Mouse (Mus musculus): ENCODE measurements around the gene Clic4. TPM values are rescaled to one million over a fixed set of nuclear protein-coding genes. Genes with fewer than 3 reads are reported as not detected.
A peak's percentile ranks its signal among the peaks of the same experiment; 100 is the strongest.

The Clic4 gene
- polyA plus RNA-seq, 1 experiment = 61.3 TPM

DNA sequence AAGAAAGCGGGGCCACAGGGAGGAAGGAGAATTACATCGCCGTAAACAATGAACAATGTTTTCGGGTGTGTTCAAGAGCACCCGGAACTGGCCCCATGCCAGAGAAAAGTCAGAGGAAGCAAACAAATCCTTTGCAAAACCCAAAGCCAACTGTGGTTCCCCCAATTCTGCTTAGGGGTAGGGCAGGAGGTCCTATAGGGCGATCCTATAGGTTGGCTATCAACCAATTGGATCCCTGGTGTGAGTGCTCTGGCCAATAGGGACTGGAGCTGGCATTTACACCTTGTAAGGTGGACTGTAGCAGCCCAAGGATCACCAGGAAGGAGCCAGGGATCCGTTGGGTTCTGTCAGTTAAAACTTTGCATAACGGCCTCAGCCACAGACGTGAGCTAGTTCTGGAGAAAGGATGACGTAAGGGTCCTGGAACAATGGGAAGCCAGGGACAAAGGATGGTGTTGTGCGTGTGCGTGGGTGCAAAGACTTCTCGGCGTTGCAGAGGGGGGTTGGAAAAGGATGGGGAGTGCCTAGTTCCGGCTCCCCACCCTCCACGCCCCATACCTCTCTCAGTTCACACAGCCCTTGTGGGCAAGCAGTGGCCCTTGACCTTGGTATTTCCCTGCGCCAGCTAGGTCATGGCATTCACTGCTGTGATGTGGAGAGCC is 34.5 kb upstream of the Clic4 start:
- DNase-seq (ENCODE audit: low read depth) = peak; percentile 52
- TF ChIP-seq POLR2A (IDR thresholded peaks at IDR 0.05; ENCODE audit: borderline replicate concordance, extremely low read depth, insufficient read depth, insufficient read length, poor library complexity, severe bottlenecking) (no peak), CTCF (IDR thresholded peaks at IDR 0.05; ENCODE audit: borderline replicate concordance, extremely low read depth, insufficient read depth, insufficient read length) (no peak)

DNA sequence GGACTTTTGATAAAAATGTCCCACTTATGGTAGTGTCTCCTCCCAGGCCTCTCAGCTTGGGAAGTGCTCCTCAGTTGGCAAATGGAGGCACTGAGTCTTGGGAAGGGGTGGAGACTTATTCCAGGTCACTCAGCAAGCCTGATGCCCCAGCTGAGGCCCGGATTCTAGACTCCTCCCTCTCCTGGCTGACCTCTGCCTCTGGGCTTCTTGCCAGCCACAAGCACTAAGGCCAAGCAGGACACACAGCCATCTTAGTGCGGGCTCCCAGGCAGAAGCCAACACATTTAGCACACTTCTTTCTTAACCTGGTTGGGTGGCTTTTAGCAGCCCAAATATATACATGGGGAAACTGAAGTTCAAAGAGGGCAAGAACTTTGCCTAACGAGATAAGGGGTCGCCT is 33.9 kb upstream of the Clic4 start:
- DNase-seq (ENCODE audit: low read depth) = no peak
- TF ChIP-seq POLR2A (IDR thresholded peaks at IDR 0.05; ENCODE audit: borderline replicate concordance, extremely low read depth, insufficient read depth, insufficient read length, poor library complexity, severe bottlenecking) (no peak), CTCF (IDR thresholded peaks at IDR 0.05; ENCODE audit: borderline replicate concordance, extremely low read depth, insufficient read depth, insufficient read length) (no peak)

DNA sequence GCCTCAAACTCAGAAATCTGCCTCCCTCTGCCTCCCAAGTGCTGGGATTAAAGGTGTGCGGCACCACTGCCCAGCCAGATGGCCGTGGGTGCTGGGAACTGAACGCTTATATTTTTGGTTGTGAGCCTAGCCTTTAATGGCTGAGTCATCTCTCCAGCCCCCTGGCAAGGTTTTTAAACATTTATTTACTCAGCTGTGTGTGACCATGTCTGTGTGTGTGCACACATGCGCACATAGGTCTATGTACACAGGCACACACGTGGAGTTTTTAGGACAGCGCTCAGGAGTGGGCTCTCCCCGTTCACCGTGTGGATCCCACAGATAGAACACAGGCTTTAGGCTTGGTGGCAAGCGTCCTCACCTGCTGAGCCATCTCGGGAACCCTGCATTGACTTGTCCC is 29.6 kb upstream of the Clic4 start:
- no peak for TF ChIP-seq POLR2A (IDR thresholded peaks at IDR 0.05; ENCODE audit: borderline replicate concordance, extremely low read depth, insufficient read depth, insufficient read length, poor library complexity, severe bottlenecking)
- TF ChIP-seq CTCF (IDR thresholded peaks at IDR 0.05; ENCODE audit: borderline replicate concordance, extremely low read depth, insufficient read depth, insufficient read length) = no peak
- DNase-seq (ENCODE audit: low read depth) = no peak

DNA sequence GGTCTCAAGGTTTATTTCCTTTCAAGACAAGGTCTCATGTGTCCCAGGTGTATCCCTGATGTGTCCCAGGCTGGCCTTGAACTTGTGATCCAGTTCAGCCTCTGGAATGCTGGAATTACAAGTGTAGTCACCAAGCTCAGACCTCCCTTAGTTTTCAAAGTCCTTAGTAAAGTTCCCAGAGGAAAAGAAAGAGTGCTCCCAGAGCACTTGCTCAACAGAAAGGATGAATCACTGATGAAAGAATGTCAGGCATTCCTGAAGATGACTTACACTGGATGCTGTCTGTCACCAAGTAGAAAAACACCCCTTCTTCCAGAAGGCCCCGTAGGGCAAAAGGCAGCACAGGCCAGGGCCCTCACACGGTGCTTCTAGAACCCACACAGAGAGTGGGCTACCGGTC is 28.6 kb upstream of the Clic4 start:
- DNase-seq (ENCODE audit: low read depth) = no peak
- TF ChIP-seq POLR2A (IDR thresholded peaks at IDR 0.05; ENCODE audit: borderline replicate concordance, extremely low read depth, insufficient read depth, insufficient read length, poor library complexity, severe bottlenecking) = no peak
- TF ChIP-seq CTCF (IDR thresholded peaks at IDR 0.05; ENCODE audit: borderline replicate concordance, extremely low read depth, insufficient read depth, insufficient read length) = no peak

DNA sequence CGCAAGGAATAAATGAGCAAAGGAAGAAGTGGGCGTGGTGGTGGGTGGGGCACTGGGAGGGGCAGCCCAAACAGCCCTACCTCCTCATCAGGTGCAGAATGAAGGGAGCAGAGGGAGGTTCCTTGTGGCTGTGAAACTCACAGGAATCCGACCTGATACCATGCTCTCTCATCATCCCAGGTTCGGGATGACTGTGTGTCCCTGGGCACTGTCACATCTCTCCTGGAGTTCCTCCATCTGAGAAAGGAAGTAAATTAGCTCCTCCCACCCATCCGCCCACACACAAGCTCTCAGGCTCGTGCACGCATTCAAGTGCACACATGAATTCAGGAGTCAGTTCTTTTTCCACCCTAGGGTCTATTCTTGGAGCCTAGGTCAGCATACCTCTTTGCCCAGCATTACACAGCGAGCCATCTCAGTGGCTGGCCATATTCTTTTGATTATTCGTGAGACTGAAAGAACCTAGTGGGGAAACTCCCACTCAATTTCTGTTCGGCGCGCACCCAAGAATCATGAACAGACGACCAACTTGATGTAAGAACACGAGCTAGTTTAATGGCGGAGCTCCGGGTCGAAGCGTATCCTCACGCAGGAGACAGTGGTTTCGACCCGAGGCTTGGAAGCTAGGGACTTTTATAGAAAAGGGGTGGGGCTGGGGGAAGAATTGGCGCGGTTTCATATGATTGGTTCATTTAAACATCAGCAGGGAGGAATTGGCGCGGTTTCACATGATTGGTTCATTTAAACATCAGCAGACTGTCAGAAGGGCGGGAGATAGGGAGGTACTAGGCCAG is 27.8 kb upstream of the Clic4 start:
- TF ChIP-seq POLR2A (IDR thresholded peaks at IDR 0.05; ENCODE audit: borderline replicate concordance, extremely low read depth, insufficient read depth, insufficient read length, poor library complexity, severe bottlenecking) (no peak), CTCF (IDR thresholded peaks at IDR 0.05; ENCODE audit: borderline replicate concordance, extremely low read depth, insufficient read depth, insufficient read length) (no peak)
- DNase-seq (ENCODE audit: low read depth) = no peak

DNA sequence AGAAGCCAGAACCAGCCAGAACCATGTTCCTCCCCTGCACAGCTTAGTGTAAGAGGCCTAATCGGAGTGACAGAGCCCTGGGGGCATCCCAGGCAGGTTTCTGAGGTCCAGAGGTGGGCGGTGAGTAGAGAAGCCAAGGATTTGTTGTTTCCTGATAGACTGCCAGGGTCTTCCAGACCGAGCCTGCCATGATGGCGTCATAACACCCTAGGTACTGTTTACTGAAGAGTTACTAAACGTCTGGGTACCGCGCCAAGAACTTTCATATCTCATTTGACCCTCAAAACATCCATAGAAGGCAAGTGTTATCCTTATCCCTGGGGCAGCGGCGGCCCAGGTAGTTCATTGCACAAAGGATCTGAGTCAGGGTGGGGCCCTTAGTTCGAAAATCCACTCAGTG is 26.1 kb upstream of the Clic4 start:
- no peak for DNase-seq (ENCODE audit: low read depth)
- TF ChIP-seq CTCF (IDR thresholded peaks at IDR 0.05; ENCODE audit: borderline replicate concordance, extremely low read depth, insufficient read depth, insufficient read length) (no peak), POLR2A (IDR thresholded peaks at IDR 0.05; ENCODE audit: borderline replicate concordance, extremely low read depth, insufficient read depth, insufficient read length, poor library complexity, severe bottlenecking) (no peak)

DNA sequence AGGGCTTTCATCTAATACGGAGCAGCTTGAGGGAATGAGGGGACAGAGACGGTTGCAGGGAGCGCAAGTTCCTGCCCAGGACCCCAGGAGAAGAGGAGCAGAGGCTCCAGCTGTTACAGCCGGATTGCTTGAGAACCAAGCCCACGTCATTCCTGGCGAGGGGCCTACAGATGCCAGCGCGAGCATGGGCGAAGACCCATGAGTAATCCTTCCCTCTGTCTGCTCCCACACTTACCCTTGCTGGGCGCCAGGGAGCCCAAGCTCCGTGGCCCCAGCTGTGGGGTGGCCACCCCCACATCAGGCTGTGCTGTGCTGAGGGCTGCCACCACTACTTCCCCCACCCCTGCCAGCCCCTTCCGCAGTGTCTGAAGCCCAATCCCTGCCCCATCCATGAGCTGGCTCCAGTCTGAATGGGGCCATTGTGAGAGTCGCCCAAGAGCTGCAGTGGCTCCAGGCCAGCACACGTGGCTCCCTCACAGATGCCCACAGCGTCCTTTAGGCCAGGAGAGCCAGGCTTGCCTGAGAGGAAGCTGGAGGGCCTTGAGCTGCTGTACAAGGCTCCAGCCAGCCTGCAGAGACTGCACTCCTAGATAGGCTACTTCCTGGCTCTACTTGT is 25.4 kb upstream of the Clic4 start:
- DNase-seq (ENCODE audit: low read depth) = peak; percentile 93
- no peak for TF ChIP-seq CTCF (IDR thresholded peaks at IDR 0.05; ENCODE audit: borderline replicate concordance, extremely low read depth, insufficient read depth, insufficient read length)
- TF ChIP-seq POLR2A (IDR thresholded peaks at IDR 0.05; ENCODE audit: borderline replicate concordance, extremely low read depth, insufficient read depth, insufficient read length, poor library complexity, severe bottlenecking) = no peak

DNA sequence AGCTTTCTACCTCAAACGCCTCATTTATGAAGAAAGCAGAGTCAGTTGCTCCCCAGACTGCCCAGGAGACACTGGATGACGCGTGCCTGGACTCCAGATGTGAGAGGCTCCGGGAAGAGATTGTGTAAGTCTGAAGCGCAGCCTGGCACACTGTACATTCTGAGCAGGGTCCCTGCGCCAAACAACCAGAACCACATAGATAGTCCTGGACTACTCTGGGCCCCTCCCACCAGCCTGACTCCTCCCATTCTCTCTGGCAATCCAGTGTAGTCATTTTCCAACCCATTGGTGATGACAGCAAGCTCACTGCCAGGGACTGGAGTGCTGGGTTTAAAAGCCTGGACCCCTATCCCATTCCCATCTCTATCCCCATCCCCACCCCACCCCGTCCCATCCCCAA is 24.5 kb upstream of the Clic4 start:
- TF ChIP-seq CTCF (IDR thresholded peaks at IDR 0.05; ENCODE audit: borderline replicate concordance, extremely low read depth, insufficient read depth, insufficient read length) = no peak
- TF ChIP-seq POLR2A (IDR thresholded peaks at IDR 0.05; ENCODE audit: borderline replicate concordance, extremely low read depth, insufficient read depth, insufficient read length, poor library complexity, severe bottlenecking) = no peak
- DNase-seq (ENCODE audit: low read depth) = no peak

DNA sequence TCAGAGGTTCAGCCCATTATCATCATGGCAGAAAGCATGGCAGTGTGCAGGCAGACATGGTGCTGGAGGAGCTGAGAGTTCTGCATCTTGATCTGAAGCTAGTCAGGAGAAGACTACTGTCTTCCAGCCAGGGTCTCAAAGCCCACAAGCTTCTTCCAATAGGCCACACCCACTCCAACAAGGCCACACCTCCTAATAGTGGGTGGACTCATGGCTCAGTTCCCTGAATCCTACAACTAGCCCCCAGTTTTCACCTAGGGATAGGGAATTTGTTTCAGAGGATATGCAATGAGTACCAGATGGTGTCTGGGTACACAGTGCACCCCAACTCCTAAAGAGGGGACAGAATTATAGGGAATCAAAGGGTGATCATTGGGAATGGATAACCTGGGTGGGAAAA is 24.0 kb upstream of the Clic4 start:
- TF ChIP-seq POLR2A (IDR thresholded peaks at IDR 0.05; ENCODE audit: borderline replicate concordance, extremely low read depth, insufficient read depth, insufficient read length, poor library complexity, severe bottlenecking) (no peak), CTCF (IDR thresholded peaks at IDR 0.05; ENCODE audit: borderline replicate concordance, extremely low read depth, insufficient read depth, insufficient read length) (no peak)
- no peak for DNase-seq (ENCODE audit: low read depth)

DNA sequence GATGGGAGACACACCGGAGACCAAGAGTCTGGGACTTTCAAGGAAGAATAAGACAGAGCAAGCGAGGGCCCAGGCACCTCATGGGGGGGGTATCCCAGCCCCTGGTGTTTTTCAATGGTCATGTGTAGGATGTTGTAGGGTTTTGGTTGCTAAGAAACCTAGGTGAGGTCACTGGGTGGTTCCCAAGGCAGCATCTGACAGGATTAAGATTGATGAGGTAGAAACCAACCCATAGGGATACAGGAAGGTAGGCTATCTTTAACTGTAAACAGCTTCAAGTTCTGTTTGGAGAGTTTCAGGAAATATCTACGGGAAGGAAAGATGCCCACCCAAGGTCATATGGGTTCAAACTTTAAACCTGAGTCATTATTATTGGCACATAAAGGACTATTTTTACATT is 21.2 kb upstream of the Clic4 start:
- no peak for DNase-seq (ENCODE audit: low read depth)
- TF ChIP-seq POLR2A (IDR thresholded peaks at IDR 0.05; ENCODE audit: borderline replicate concordance, extremely low read depth, insufficient read depth, insufficient read length, poor library complexity, severe bottlenecking) = no peak
- no peak for TF ChIP-seq CTCF (IDR thresholded peaks at IDR 0.05; ENCODE audit: borderline replicate concordance, extremely low read depth, insufficient read depth, insufficient read length)

DNA sequence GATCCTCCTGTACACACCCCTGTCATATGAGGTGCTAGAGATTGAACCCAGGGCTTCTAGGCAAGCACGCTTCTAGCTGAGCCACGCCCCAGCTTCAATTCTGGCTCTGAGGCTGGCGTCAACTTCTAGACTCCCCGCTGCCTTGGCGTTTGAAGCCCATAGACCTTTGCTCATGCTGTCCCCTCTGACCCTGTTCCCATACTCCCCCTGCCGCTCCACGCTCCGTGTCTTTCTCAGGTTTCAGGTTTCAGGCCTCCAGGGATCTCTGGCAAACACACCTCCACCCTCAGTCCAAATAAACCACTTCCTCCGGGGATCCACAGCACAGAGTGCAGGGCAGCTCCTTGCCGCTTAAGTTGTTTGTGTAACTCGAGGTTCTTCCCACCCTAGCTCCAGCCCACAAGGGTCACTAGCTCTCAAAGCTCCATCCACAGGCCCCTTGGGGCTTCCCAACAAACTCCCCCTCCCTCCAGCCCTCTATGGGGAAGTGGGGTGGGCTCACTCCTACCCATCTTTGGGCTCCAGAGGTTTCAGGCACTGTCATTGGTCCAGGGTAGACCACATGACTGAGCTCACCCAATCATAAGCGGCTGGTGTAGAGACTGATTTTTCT is 20.0 kb upstream of the Clic4 start:
- DNase-seq (ENCODE audit: low read depth) = peak; percentile 30
- TF ChIP-seq POLR2A (IDR thresholded peaks at IDR 0.05; ENCODE audit: borderline replicate concordance, extremely low read depth, insufficient read depth, insufficient read length, poor library complexity, severe bottlenecking) = no peak
- TF ChIP-seq CTCF (IDR thresholded peaks at IDR 0.05; ENCODE audit: borderline replicate concordance, extremely low read depth, insufficient read depth, insufficient read length) = no peak

Data from brain, embryonic 14.5 days (tissue).